Mouse (Mus musculus) liver, embryonic 14.5 days (tissue): ENCODE results near the gene Tgm7. TPM values are rescaled to one million over a fixed set of nuclear protein-coding genes. Genes with fewer than 3 reads are reported as not detected.

Experiments
- ATAC-seq: fragments of 200-750 bp; cut with Nextera tagmentation; 2 replicates; pipeline ENCODE4 v1.8.0; 2017; ENCODE audit warnings: moderate number of reproducible peaks, mild to moderate bottlenecking, moderate library complexity; ENCODE audit not compliant: insufficient read depth
- DNase-seq, 3 experiments: peaks; one replicate each; pipeline ENCODE4 v3.0.0-alpha.2; 2012 to 2013; ENCODE audit warnings: low read depth in 3 of 3, low spot score in 3 of 3
- H3K27ac ChIP-seq: fragments of 300-500 bp; sonication (generic); 2 replicates; pipeline ENCODE4 v1.5.1; 2014; ENCODE audit warnings: moderate library complexity, mild to moderate bottlenecking, control low read depth, inconsistent platforms
- H3K27me3 ChIP-seq: fragments of 300-500 bp; sonication (generic); 2 replicates; pipeline ENCODE4 v1.6.1; 2014; ENCODE audit warnings: mild to moderate bottlenecking, low read length, moderate library complexity; ENCODE audit not compliant: control insufficient read depth, insufficient read depth
- H3K36me3 ChIP-seq: fragments of 300-500 bp; sonication (generic); replicated peaks from 2 replicates; pipeline ENCODE4 v1.6.1; 2014; ENCODE audit warnings: low read depth; ENCODE audit not compliant: control insufficient read depth, insufficient read depth
- H3K4me1 ChIP-seq, 2 experiments: fragments of 200-500 bp in 1 of 2; fragments of 300-500 bp in 1 of 2; sonication (generic) in 1 of 2; replicated peaks; 2 replicates each; pipeline ENCODE4 v1.6.1; 2012 to 2014; ENCODE audit warnings: antibody characterized with exemption in 1 of 2, inconsistent platforms in 1 of 2, low read length in 1 of 2; ENCODE audit not compliant: control insufficient read depth in 2 of 2, insufficient read depth in 2 of 2
- H3K4me2 ChIP-seq: fragments of 300-500 bp; sonication (generic); 2 replicates; pipeline ENCODE4 v1.6.1; 2014; ENCODE audit warnings: low read depth, mild to moderate bottlenecking, control low read depth, moderate library complexity
- H3K4me3 ChIP-seq, 2 experiments: fragments of 200-500 bp in 1 of 2; fragments of 300-500 bp in 1 of 2; sonication (generic) in 1 of 2; 2 replicates each; pipeline ENCODE4 v1.5.1; 2012 to 2014; ENCODE audit warnings: low read depth in 2 of 2, low read length in 2 of 2, mild to moderate bottlenecking in 2 of 2, control low read depth in 1 of 2, inconsistent platforms in 1 of 2, moderate library complexity in 1 of 2; ENCODE audit not compliant: insufficient read depth in 1 of 2
- H3K9ac ChIP-seq: fragments of 300-500 bp; sonication (generic); replicated peaks from 2 replicates; pipeline ENCODE4 v1.6.1; 2014; ENCODE audit warnings: mild to moderate bottlenecking, control low read depth, moderate library complexity
- H3K9me3 ChIP-seq: fragments of 300-500 bp; sonication (generic); 2 replicates; pipeline ENCODE4 v1.6.1; 2016; ENCODE audit warnings: low read length, mixed read lengths; ENCODE audit not compliant: control insufficient read depth
- CTCF ChIP-seq: IDR thresholded peaks from 2 replicates; pipeline ENCODE4 v1.5.1; 2016; ENCODE audit warnings: antibody characterized with exemption, low read depth, control low read depth
- EP300 ChIP-seq: IDR thresholded peaks from 2 replicates; pipeline ENCODE4 v1.6.1; 2016; ENCODE audit warnings: antibody characterized with exemption, low read depth
- WGBS: fragments of 180-500 bp; shearing (Covaris S2); extraction: QIAGEN DNeasy Blood & Tissue Kit; methylation state at CpG from one replicate; pipeline ENCODE4 v1.1.7; 2014; ENCODE audit not compliant: insufficient replicate concordance; 5-methylcytosine and 5-hydroxymethylcytosine counted together
- polyA plus RNA-seq, 2 experiments: library from polyadenylated mRNA; depleted of rRNA in 1 of 2; stranded (reverse) in 1 of 2; unstranded in 1 of 2; fragments of >200 nt; fragmentation: Nextera tagmentation in 1 of 2; extraction: Ambion mirVana in 1 of 2; gene quantifications; 2 replicates each; pipeline versions ENCODE4 v1.2.1 to v1.2.3; 2012 to 2014

Tgm7 gene
- polyA plus RNA-seq, 2 experiments: not detected

DNA sequence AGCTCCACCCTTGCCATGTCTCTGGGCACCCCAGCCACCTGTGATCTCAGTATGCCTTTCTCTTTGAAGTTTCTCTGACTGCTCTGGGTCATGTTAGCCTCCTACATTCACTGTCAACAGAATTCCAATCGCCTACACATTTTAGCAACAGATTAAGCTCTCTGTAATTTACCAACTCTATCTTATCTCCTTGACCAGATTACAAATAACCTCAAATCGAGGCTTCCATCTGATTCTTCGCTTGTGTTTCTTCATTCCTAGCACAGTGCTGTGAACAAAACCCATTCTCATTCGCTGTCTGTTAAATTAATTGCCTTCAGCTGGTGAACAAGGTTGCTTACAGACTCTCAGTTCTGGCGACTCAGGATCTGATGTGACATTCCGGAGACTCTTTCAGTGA lies 51.6 kb downstream of the Tgm7 start:
- Histone ChIP-seq H3K4me3 (no peak overlapping the region), H3K27ac (no peak overlapping the region), H3K36me3 (no peaks in the 10 kb centered on the region), H3K27me3 (no peaks in the 10 kb centered on the region), H3K9ac (no peak overlapping the region), H3K4me2 (no peak overlapping the region), H3K4me1 (peaks cover 24 to 25% of the 10 kb centered on the region in 2 experiments), H3K9me3 (no peaks in the 10 kb centered on the region)
- WGBS: 45% methylated on average over 6 of the region's 6 CpGs
- DNase-seq (no peak), ATAC-seq (no peak)
- TF ChIP-seq EP300: no peak

DNA sequence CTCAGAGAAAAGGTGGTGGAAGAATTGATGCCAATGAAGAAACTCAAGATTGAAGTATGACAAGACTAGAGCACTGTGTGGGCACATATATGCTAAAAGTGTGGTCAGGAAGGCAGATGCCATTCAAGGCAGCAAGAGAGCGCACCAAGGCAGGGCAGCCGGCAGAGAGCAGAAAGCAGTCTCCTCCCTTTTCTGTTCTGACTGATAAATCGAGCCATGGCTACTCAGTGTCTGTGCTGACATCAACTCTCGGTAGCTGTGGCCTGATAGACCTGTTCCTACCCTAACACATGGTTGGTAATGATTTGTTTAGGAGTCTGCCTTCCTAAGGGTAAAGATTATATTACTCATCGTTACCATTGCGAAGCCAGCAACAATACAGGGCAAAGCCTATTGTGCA lies 53.7 kb downstream of the Tgm7 start:
- peak; percentile 60 for TF ChIP-seq CTCF
- no peak; the same call in 1 of the 2 replicates for TF ChIP-seq EP300
- ATAC-seq (peak; percentile 89), DNase-seq (peak; percentile 40 to 74 (median 67))
- Histone ChIP-seq H3K27me3 (no peaks in the 10 kb centered on the region), H3K4me1 (peaks cover 24 to 25% of the 10 kb centered on the region in 2 experiments), H3K27ac (no peak overlapping the region), H3K4me2 (peak overlapping the region; percentile 19), H3K9ac (no peak overlapping the region), H3K4me3 (no peak overlapping the region), H3K9me3 (no peaks in the 10 kb centered on the region), H3K36me3 (no peaks in the 10 kb centered on the region)
- 30% methylated on average over 6 of the region's 6 CpGs for WGBS

DNA sequence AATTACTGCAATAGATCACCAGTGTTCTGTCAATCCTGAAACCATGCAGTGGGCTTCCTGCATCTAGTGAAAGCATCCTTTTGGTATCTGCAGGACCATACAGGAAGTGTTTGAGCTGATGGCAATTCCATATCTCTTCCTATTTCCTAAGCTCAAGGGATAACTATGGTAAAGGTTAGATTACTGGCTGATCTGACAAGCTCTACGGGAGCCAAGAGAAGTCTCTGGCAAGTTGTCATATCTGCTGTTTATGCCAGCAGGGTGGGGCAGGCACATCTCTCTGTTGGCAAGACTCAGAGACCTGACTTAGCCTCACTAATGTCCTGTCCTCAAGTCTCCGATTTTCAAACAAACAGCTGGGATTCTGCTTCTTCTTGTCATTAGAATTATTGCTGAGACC lies 55.5 kb downstream of the Tgm7 start:
- TF ChIP-seq EP300 (no peak), CTCF (no peak)
- no peak overlapping the region for H3K9ac ChIP-seq
- H3K9me3 ChIP-seq: no peaks in the 10 kb centered on the region
- H3K36me3 ChIP-seq: no peaks in the 10 kb centered on the region
- peaks cover 24 to 25% of the 10 kb centered on the region in 2 experiments for H3K4me1 ChIP-seq
- DNase-seq (peak in 2 of 3 experiments; percentile 48 to 51), ATAC-seq (peak; percentile 27; the same call in 1 of the 2 replicates)
- H3K4me3 ChIP-seq: no peak overlapping the region
- H3K27me3 ChIP-seq: no peaks in the 10 kb centered on the region
- H3K4me2 ChIP-seq: peak overlapping the region; percentile 6; the same call in 1 of the 2 replicates
- H3K27ac ChIP-seq: no peak overlapping the region
- WGBS: 26% methylated on average over 2 of the region's 2 CpGs

DNA sequence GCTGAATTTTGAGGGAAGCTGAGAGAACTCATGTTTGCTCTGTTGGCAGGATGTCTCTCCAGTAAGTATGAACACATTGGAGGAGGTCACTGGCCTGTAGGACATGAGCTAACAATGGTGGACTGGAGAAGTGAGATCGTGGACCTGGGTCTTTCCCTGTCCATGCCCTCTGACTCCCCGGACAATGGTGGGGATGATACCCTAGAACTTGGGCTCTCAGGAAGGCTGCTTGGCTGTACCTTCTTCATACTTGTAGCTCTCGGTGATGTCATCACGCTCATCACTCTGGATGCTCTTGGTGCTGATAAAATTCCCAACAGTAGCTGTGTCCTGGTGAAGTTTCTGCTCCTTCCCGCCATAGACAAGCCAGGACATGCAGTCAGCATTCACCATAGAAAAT lies 57.4 kb downstream of the Tgm7 start:
- H3K27ac ChIP-seq: no peak overlapping the region
- H3K36me3 ChIP-seq: no peaks in the 10 kb centered on the region
- H3K9me3 ChIP-seq: no peaks in the 10 kb centered on the region
- no peak for DNase-seq
- no peak overlapping the region for H3K4me3 ChIP-seq
- WGBS: 62% methylated on average over 5 of the region's 5 CpGs
- no peak overlapping the region for H3K4me2 ChIP-seq
- TF ChIP-seq CTCF: no peak
- TF ChIP-seq EP300: no peak
- peaks cover 24 to 25% of the 10 kb centered on the region in 2 experiments for H3K4me1 ChIP-seq
- H3K27me3 ChIP-seq: no peaks in the 10 kb centered on the region
- no peak overlapping the region for H3K9ac ChIP-seq
- no peak for ATAC-seq

DNA sequence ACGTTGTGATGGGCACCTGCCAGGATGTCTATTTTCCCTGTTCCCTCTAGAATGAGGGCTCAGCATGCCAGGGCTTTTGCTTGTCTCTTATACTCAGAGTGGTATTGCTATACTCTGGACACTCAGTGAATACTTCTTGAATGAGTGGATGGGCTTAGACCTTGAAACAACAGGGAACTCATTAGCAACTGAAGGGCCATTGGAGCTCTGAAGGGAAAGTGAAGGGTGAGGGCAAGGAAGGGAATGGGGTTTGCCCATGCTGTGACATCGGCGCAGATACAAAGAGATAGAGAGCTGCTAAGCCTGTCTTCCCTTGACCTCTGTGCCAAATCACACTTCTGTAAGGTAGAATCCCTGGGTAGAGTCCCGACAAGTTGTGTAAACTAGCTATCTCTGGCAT lies 63.9 kb downstream of the Tgm7 start:
- DNase-seq (no peak), ATAC-seq (no peak)
- Histone ChIP-seq H3K27me3 (no peaks in the 10 kb centered on the region), H3K27ac (no peak overlapping the region), H3K4me2 (no peak overlapping the region), H3K4me3 (no peak overlapping the region), H3K9me3 (no peaks in the 10 kb centered on the region), H3K9ac (no peak overlapping the region), H3K4me1 (no peaks in the 10 kb centered on the region), H3K36me3 (no peaks in the 10 kb centered on the region)
- TF ChIP-seq CTCF (no peak), EP300 (no peak)
- WGBS: 66% methylated on average over 4 of the region's 4 CpGs

Other genes with a start within 250 kb of the Tgm7 start
- gene Ubr1, start 139.1 kb downstream of the Tgm7 start, polyA plus RNA-seq (2012; rRNA removed): 5.1 and 6.0 TPM in 2 replicates
- 9.3 and 10.2 TPM in 2 replicates for gene Ubr1, start 139.1 kb downstream of the Tgm7 start, polyA plus RNA-seq (2014; fragmentation: Nextera tagmentation; extraction: Ambion mirVana)
- gene Tmem62, start 132.8 kb downstream of the Tgm7 start, polyA plus RNA-seq (2012; rRNA removed): 1.6 and 1.8 TPM in 2 replicates
- 3.0 and 3.5 TPM in 2 replicates for gene Tmem62, start 132.8 kb downstream of the Tgm7 start, polyA plus RNA-seq (2014; fragmentation: Nextera tagmentation; extraction: Ambion mirVana)
- gene Ccndbp1, start 101.4 kb downstream of the Tgm7 start, polyA plus RNA-seq (2012; rRNA removed): 26.9 and 38.1 TPM in 2 replicates
- 45.1 and 46.4 TPM in 2 replicates for gene Ccndbp1, start 101.4 kb downstream of the Tgm7 start, polyA plus RNA-seq (2014; fragmentation: Nextera tagmentation; extraction: Ambion mirVana)
- gene Epb42, start 72.7 kb downstream of the Tgm7 start, polyA plus RNA-seq (2012; rRNA removed): 149 and 162 TPM in 2 replicates
- 129 and 131 TPM in 2 replicates for gene Epb42, start 72.7 kb downstream of the Tgm7 start, polyA plus RNA-seq (2014; fragmentation: Nextera tagmentation; extraction: Ambion mirVana)
- not detected in 2 replicates for gene Tgm5, start 24.0 kb downstream of the Tgm7 start, polyA plus RNA-seq (2012; rRNA removed)
- not detected in 2 replicates for gene Tgm5, start 24.0 kb downstream of the Tgm7 start, polyA plus RNA-seq (2014; fragmentation: Nextera tagmentation; extraction: Ambion mirVana)
- 3.7 and 5.6 TPM in 2 replicates for gene Adal, start 30.6 kb upstream of the Tgm7 start, polyA plus RNA-seq (2012; rRNA removed)
- 7.5 and 9.0 TPM in 2 replicates for gene Adal, start 30.6 kb upstream of the Tgm7 start, polyA plus RNA-seq (2014; fragmentation: Nextera tagmentation; extraction: Ambion mirVana)
- 3.6 and 4.1 TPM in 2 replicates for gene Lcmt2, start 30.9 kb upstream of the Tgm7 start, polyA plus RNA-seq (2012; rRNA removed)
- gene Lcmt2, start 30.9 kb upstream of the Tgm7 start, polyA plus RNA-seq (2014; fragmentation: Nextera tagmentation; extraction: Ambion mirVana): 8.4 and 8.9 TPM in 2 replicates
- 13.0 and 15.0 TPM in 2 replicates for gene Tubgcp4, start 60.9 kb upstream of the Tgm7 start, polyA plus RNA-seq (2012; rRNA removed)
- 20.3 and 21.3 TPM in 2 replicates for gene Tubgcp4, start 60.9 kb upstream of the Tgm7 start, polyA plus RNA-seq (2014; fragmentation: Nextera tagmentation; extraction: Ambion mirVana)
- 1.5 and 2.0 TPM in 2 replicates for gene Zscan29, start 61.3 kb upstream of the Tgm7 start, polyA plus RNA-seq (2012; rRNA removed)
- gene Zscan29, start 61.3 kb upstream of the Tgm7 start, polyA plus RNA-seq (2014; fragmentation: Nextera tagmentation; extraction: Ambion mirVana): 2.8 and 3.1 TPM in 2 replicates
- 16.4 and 17.0 TPM in 2 replicates for gene Trp53bp1, start 161.6 kb upstream of the Tgm7 start, polyA plus RNA-seq (2012; rRNA removed)
- gene Trp53bp1, start 161.6 kb upstream of the Tgm7 start, polyA plus RNA-seq (2014; fragmentation: Nextera tagmentation; extraction: Ambion mirVana): 14.1 and 18.5 TPM in 2 replicates
- 0.04 TPM in 2 replicates for gene Map1a, start 179.8 kb upstream of the Tgm7 start, polyA plus RNA-seq (2012; rRNA removed)
- gene Map1a, start 179.8 kb upstream of the Tgm7 start, polyA plus RNA-seq (2014; fragmentation: Nextera tagmentation; extraction: Ambion mirVana): 0.09 TPM in 1 of 2 replicates, not detected in the other
- 3.1 and 4.5 TPM in 2 replicates for gene Ppip5k1, start 245.6 kb upstream of the Tgm7 start, polyA plus RNA-seq (2012; rRNA removed)
- 5.6 and 8.4 TPM in 2 replicates for gene Ppip5k1, start 245.6 kb upstream of the Tgm7 start, polyA plus RNA-seq (2014; fragmentation: Nextera tagmentation; extraction: Ambion mirVana)
- 0.06 and 0.32 TPM in 2 replicates for gene Ckmt1, start 247.9 kb upstream of the Tgm7 start, polyA plus RNA-seq (2012; rRNA removed)
- gene Ckmt1, start 247.9 kb upstream of the Tgm7 start, polyA plus RNA-seq (2014; fragmentation: Nextera tagmentation; extraction: Ambion mirVana): not detected in 2 replicates